Mouse (Mus musculus) stomach, embryonic 16.5 days (tissue): ENCODE data around the gene Cadm2. TPM values are rescaled to one million over a fixed set of nuclear protein-coding genes. Genes with fewer than 3 reads are reported as not detected.

ENCODE experiments used
- ATAC-seq: fragments of 200-750 bp; cut with Nextera tagmentation; 2 replicates; pipeline ENCODE4 v1.8.0; 2017; ENCODE audit warnings: moderate number of reproducible peaks, moderate TSS enrichment; ENCODE audit not compliant: insufficient read depth, low FRiP score
- H3K27ac ChIP-seq: fragments of 300-500 bp; sonication (generic); 2 replicates; pipeline ENCODE4 v1.5.1; 2014; ENCODE audit warnings: low read length
- H3K27me3 ChIP-seq: fragments of 300-500 bp; sonication (generic); 2 replicates; pipeline ENCODE4 v1.6.1; 2014; ENCODE audit warnings: low read length, control low read depth, mixed read lengths; ENCODE audit not compliant: control insufficient read depth, insufficient read depth
- H3K36me3 ChIP-seq: fragments of 300-500 bp; sonication (generic); 2 replicates; pipeline ENCODE4 v1.6.1; 2014; ENCODE audit warnings: low read length; ENCODE audit not compliant: control insufficient read depth, insufficient read depth
- H3K4me1 ChIP-seq: fragments of 300-500 bp; sonication (generic); 2 replicates; pipeline ENCODE4 v1.6.1; 2014; ENCODE audit warnings: low read length, control low read depth, mixed read lengths; ENCODE audit not compliant: control insufficient read depth, insufficient read depth
- H3K4me2 ChIP-seq: fragments of 300-500 bp; sonication (generic); 2 replicates; pipeline ENCODE4 v1.6.1; 2014; ENCODE audit warnings: low read depth, low read length, mixed read lengths
- H3K4me3 ChIP-seq: fragments of 300-500 bp; sonication (generic); replicated peaks from 2 replicates; pipeline ENCODE4 v1.5.1; 2014; ENCODE audit warnings: mild to moderate bottlenecking, low read length
- H3K9ac ChIP-seq: fragments of 300-500 bp; sonication (generic); 2 replicates; pipeline ENCODE4 v1.6.1; 2014; ENCODE audit warnings: low read length
- H3K9me3 ChIP-seq: fragments of 300-500 bp; sonication (generic); replicated peaks from 2 replicates; pipeline ENCODE4 v1.6.1; 2016; ENCODE audit warnings: low read length, control low read depth; ENCODE audit not compliant: control insufficient read depth
- WGBS: fragments of 180-500 bp; shearing (Covaris S2); extraction: QIAGEN DNeasy Blood & Tissue Kit; methylation state at CpG from one replicate; pipeline ENCODE4 v1.1.7; 2014; 5-methylcytosine and 5-hydroxymethylcytosine counted together
- polyA plus RNA-seq: library from polyadenylated mRNA; unstranded; fragments of >200 nt; fragmentation: Nextera tagmentation; extraction: Ambion mirVana; gene quantifications from 2 replicates; pipeline ENCODE4 v1.2.1, GENCODE M21; 2015

Cadm2 gene
- polyA plus RNA-seq, 1 experiment from 2014 or later, result 0.76 TPM

DNA sequence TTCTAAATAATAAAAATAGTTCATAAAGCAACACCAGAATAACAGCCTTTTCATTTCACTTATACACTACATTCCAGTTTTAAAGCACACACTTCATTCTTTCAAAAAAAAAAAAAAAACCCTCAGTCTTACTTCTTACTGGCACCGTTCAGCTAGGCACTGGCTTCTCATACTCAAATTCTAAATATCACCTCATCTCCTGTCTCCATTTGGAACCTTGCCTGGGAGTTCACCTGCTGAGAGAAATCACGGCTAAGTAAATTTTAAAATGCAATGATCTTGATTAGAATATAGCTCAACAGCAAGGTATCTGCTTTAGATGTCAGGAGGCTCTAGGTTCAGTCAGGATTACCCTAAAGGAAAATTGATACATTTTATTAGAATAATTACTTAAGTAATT, 210.2 kb downstream of the Cadm2 start:
- no peak for ATAC-seq

DNA sequence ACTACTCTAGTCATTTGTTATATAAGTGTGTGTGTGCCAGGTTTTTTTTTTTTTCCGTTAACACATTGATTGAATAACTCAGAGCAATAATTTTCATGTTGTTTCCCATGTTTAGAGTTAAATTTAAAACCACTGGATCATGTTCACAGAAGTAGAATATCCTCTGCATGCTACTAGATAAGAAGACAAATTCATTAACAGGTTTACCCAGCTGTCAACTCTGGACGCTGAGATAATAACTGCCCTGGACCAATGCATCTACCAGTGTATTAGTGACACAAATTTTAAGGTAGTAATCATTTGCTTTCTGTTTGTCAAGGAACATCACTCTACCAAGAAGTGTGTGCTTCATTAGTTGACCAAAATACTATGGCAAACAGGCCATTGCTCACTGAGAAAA, 253.0 kb downstream of the Cadm2 start:
- no peaks in the 10 kb centered on the region for H3K27me3 ChIP-seq
- H3K4me1 ChIP-seq, result no peaks in the 10 kb centered on the region
- no peak overlapping the region for H3K27ac ChIP-seq
- no peak overlapping the region for H3K9ac ChIP-seq
- WGBS, result 66% methylated on average over 2 of the region's 2 CpGs
- ATAC-seq, result no peak
- no peaks in the 10 kb centered on the region for H3K9me3 ChIP-seq
- H3K4me2 ChIP-seq, result no peak overlapping the region
- no peaks in the 10 kb centered on the region for H3K36me3 ChIP-seq
- H3K4me3 ChIP-seq, result no peak overlapping the region

More for the DNA sequence above, 210.2 kb downstream of the Cadm2 start:
- Histone ChIP-seq H3K4me1 (no peaks in the 10 kb centered on the region), H3K36me3 (no peaks in the 10 kb centered on the region), H3K4me3 (no peak overlapping the region), H3K9ac (no peak overlapping the region), H3K9me3 (no peaks in the 10 kb centered on the region), H3K27me3 (no peaks in the 10 kb centered on the region), H3K4me2 (no peak overlapping the region), H3K27ac (no peak overlapping the region)
- WGBS, result 70% methylated on average over 2 of the region's 2 CpGs

GRCm38 (mm10) chr16:67348011-67348410, 272.7 kb downstream of the Cadm2 start:
- no peaks in the 10 kb centered on the region for H3K27me3 ChIP-seq
- H3K4me3 ChIP-seq, result no peak overlapping the region
- no peak overlapping the region for H3K4me2 ChIP-seq
- H3K27ac ChIP-seq, result no peak overlapping the region
- 81% methylated on average over 5 of the region's 5 CpGs for WGBS
- no peaks in the 10 kb centered on the region for H3K36me3 ChIP-seq
- H3K4me1 ChIP-seq, result no peaks in the 10 kb centered on the region
- ATAC-seq, result no peak
- no peak overlapping the region for H3K9ac ChIP-seq
- H3K9me3 ChIP-seq, result no peaks in the 10 kb centered on the region

- H3K4me2 ChIP-seq, result no peak overlapping the region
- H3K27ac ChIP-seq, result no peak overlapping the region
- no peaks in the 10 kb centered on the region for H3K9me3 ChIP-seq
- H3K36me3 ChIP-seq, result no peaks in the 10 kb centered on the region
- H3K4me1 ChIP-seq, result no peaks in the 10 kb centered on the region
- H3K27me3 ChIP-seq, result no peaks in the 10 kb centered on the region
- no peak for ATAC-seq
- H3K4me3 ChIP-seq, result no peak overlapping the region
- H3K9ac ChIP-seq, result no peak overlapping the region
Observed at GRCm38 (mm10) chr16:67347561-67347960, 273.1 kb downstream of the Cadm2 start.

- no peaks in the 10 kb centered on the region for H3K9me3 ChIP-seq
- H3K36me3 ChIP-seq, result no peaks in the 10 kb centered on the region
- ATAC-seq, result no peak
- 38% methylated on average over 10 of the region's 10 CpGs for WGBS
- H3K4me3 ChIP-seq, result no peak overlapping the region
- H3K4me1 ChIP-seq, result no peaks in the 10 kb centered on the region
- H3K27me3 ChIP-seq, result no peaks in the 10 kb centered on the region
- H3K4me2 ChIP-seq, result no peak overlapping the region
- no peak overlapping the region for H3K27ac ChIP-seq
- H3K9ac ChIP-seq, result no peak overlapping the region
Observed at GRCm38 (mm10) chr16:67346621-67347290, 274.0 kb downstream of the Cadm2 start.

DNA sequence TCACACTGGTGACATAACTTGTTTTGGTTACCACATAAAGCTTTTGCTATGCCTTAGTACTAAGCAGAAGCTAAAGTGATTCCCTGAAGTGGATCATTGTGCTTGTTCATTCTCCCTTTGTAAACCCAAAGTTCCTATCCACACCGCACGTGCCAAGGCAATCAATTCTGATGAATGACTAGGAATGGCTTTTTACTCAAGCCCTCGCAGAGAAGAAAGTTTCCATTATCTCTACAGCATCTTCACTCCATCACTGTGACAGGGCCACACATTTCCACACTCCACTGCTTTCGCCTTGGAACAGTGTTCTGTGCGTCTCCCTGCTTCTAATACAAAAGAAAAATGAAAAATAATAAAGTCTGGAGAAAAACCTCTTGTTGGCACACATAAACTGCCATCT, 276.5 kb downstream of the Cadm2 start:
- Histone ChIP-seq H3K4me1 (no peaks in the 10 kb centered on the region), H3K9ac (no peak overlapping the region), H3K36me3 (no peaks in the 10 kb centered on the region), H3K9me3 (no peaks in the 10 kb centered on the region), H3K4me3 (no peak overlapping the region), H3K4me2 (no peak overlapping the region), H3K27me3 (no peaks in the 10 kb centered on the region), H3K27ac (no peak overlapping the region)
- ATAC-seq, result no peak
- 36% methylated on average over 5 of the region's 5 CpGs for WGBS

GRCm38 (mm10) chr16:67311033-67311432, 309.7 kb downstream of the Cadm2 start:
- Histone ChIP-seq H3K4me2 (no peak overlapping the region), H3K27me3 (no peaks in the 10 kb centered on the region), H3K9ac (no peak overlapping the region), H3K9me3 (no peaks in the 10 kb centered on the region), H3K27ac (no peak overlapping the region), H3K4me3 (no peak overlapping the region), H3K4me1 (no peaks in the 10 kb centered on the region), H3K36me3 (no peaks in the 10 kb centered on the region)
- no peak for ATAC-seq
- WGBS, result 74% methylated on average over 2 of the region's 2 CpGs

- Histone ChIP-seq H3K4me1 (no peaks in the 10 kb centered on the region), H3K27me3 (no peaks in the 10 kb centered on the region), H3K27ac (no peak overlapping the region), H3K36me3 (no peaks in the 10 kb centered on the region), H3K4me2 (no peak overlapping the region), H3K9me3 (no peaks in the 10 kb centered on the region), H3K4me3 (no peak overlapping the region), H3K9ac (no peak overlapping the region)
- WGBS, result 81% methylated on average over 3 of the region's 3 CpGs
- no peak for ATAC-seq
Observed at GRCm38 (mm10) chr16:67284664-67285063, 336.0 kb downstream of the Cadm2 start.

DNA sequence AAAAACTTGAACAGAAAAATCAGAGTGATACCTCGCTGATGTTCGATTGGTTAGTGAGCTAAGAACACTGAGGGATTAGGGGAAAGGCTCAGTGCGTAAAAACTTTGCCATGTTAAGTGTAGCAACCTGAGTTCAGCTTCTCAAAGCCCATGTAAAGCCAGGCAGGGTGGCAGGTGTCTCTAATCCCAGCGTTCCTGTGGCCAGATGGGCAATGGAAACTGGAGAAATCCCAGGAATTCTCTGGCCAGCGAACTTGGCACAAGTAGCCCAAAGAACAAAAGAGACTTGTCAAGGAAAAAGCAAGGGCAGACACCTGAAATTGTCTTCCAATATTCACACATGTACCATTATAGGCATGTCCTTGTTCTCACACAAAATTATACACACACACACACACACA, 377.1 kb downstream of the Cadm2 start:
- Histone ChIP-seq H3K27ac (no peak overlapping the region), H3K27me3 (no peaks in the 10 kb centered on the region), H3K4me3 (no peak overlapping the region), H3K36me3 (no peaks in the 10 kb centered on the region), H3K9ac (no peak overlapping the region), H3K9me3 (no peaks in the 10 kb centered on the region), H3K4me1 (no peaks in the 10 kb centered on the region), H3K4me2 (no peak overlapping the region)
- 82% methylated on average over 5 of the region's 5 CpGs for WGBS
- ATAC-seq, result no peak
